Mouse (Mus musculus): ENCODE measurements around the gene Sdhaf1.
A peak's percentile ranks its signal among the peaks of the same experiment; 100 is the strongest.

Sdhaf1 gene

GRCm38 (mm10) chr7:30293795-30294194, 29.9 kb downstream of the Sdhaf1 start:
- DNase-seq (ENCODE audit: low spot score in 2 of 2): no peak

- DNase-seq (ENCODE audit: low spot score in 2 of 2): peak; percentile 46 to 68
Observed at GRCm38 (mm10) chr7:30291215-30292131, 32.2 kb downstream of the Sdhaf1 start, which contains the start of gene Clip3. TSS of gene Clip3 (plus strand) at chr7:30291728.

GRCm38 (mm10) chr7:30289714-30290399, 33.8 kb downstream of the Sdhaf1 start:
- DNase-seq (ENCODE audit: low spot score in 2 of 2): no peak

- DNase-seq (ENCODE audit: low spot score in 2 of 2): no peak
Observed at GRCm38 (mm10) chr7:30289071-30289713, 34.5 kb downstream of the Sdhaf1 start.

- no peak for DNase-seq (ENCODE audit: low spot score in 2 of 2)
Observed at GRCm38 (mm10) chr7:30288046-30288445, 35.6 kb downstream of the Sdhaf1 start.

GRCm38 (mm10) chr7:30286701-30287410, 36.8 kb downstream of the Sdhaf1 start:
- DNase-seq (ENCODE audit: low spot score in 2 of 2): peak in 1 of 2 experiments; percentile 35

GRCm38 (mm10) chr7:30282740-30283139, 41.0 kb downstream of the Sdhaf1 start:
- DNase-seq (ENCODE audit: low spot score in 2 of 2): no peak

GRCm38 (mm10) chr7:30281522-30281921, 42.2 kb downstream of the Sdhaf1 start:
- no peak for DNase-seq (ENCODE audit: low spot score in 2 of 2)

GRCm38 (mm10) chr7:30280670-30281138, 43.0 kb downstream of the Sdhaf1 start:
- peak; percentile 80 to 89 for DNase-seq (ENCODE audit: low spot score in 2 of 2)

GRCm38 (mm10) chr7:30279951-30280669, 43.6 kb downstream of the Sdhaf1 start, which contains the start of the genes Thap8 and Wdr62:
TSS of gene Thap8 (plus strand) at chr7:30280094.
TSS of gene Wdr62 (minus strand) at chr7:30280419.
- peak; percentile 85 to 92 for DNase-seq (ENCODE audit: low spot score in 2 of 2)

- DNase-seq (ENCODE audit: low spot score in 2 of 2): no peak
Observed at GRCm38 (mm10) chr7:30279536-30279935, 44.2 kb downstream of the Sdhaf1 start.

- DNase-seq (ENCODE audit: low spot score in 2 of 2): no peak
Observed at GRCm38 (mm10) chr7:30278911-30279310, 44.8 kb downstream of the Sdhaf1 start.

- no peak for DNase-seq (ENCODE audit: low spot score in 2 of 2)
Observed at GRCm38 (mm10) chr7:30274383-30274782, 49.3 kb downstream of the Sdhaf1 start.

Measured in urinary bladder, postnatal 36 days (tissue).